ENCODE assay signal across 8 mouse cellular contexts in the genomic region with DNA sequence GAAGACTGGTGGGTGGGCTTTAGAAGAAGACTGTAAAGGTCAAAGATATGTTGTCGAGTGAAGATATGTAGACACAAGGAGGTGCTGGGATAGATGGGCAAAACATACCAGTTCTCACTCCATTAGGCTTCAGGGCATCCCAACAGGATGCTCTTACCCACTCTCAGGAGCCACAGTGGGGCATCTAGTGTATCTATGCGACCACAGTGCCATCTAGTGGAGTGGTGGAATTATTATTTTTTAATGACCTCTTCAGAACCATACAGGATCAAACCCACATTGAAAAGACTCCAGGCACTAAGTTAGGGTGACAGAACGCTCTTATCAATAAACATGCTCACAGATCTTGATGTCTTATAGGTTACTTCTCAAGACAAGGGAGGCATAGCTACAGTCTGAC.
DNase-seq lines count a peak whose midpoint lies in the region; ATAC-seq and TF ChIP-seq lines count a peak whose summit lies in the region.

No protein-coding gene starts in this region.

- H3K4me2 ChIP-seq in kidney, embryonic 15.5 days = no peak overlapping the region
- H3K4me2 ChIP-seq in lung, embryonic 16.5 days (ENCODE audit: low read depth, low read length) = no peak overlapping the region

- H3K27ac ChIP-seq in MEL (ENCODE audit: control insufficient read depth, low read depth, low read length) = no peak overlapping the region
- H3K27ac ChIP-seq in cerebellum, adult 2 months (ENCODE audit: insufficient read depth, low read length) = no peak overlapping the region
- 0 out of 2 replicates have a peak overlapping the region, but pooled peaks have one; percentile 76 for H3K27ac ChIP-seq in kidney, embryonic 15.5 days
- no peak overlapping the region for H3K27ac ChIP-seq in lung, embryonic 16.5 days (ENCODE audit: low read length)

- TF ChIP-seq RAD21 in MEL (IDR thresholded peaks at IDR 0.05; ENCODE audit: low read depth, low read length) = no peak; the same call in none of the 2 replicates

- no peak overlapping the region for H3K9ac ChIP-seq in MEL (ENCODE audit: control insufficient read depth, low read depth, low read length, poor library complexity, severe bottlenecking)
- H3K9ac ChIP-seq in kidney, embryonic 15.5 days = no peak overlapping the region
- H3K9ac ChIP-seq in lung, embryonic 16.5 days (ENCODE audit: low read length) = no peak overlapping the region

- WGBS in cerebellum, adult 2 months = 30% methylated on average over 3 of the region's 3 CpGs
- WGBS in kidney, embryonic 15.5 days = 44% methylated on average over 3 of the region's 3 CpGs
- WGBS in lung, embryonic 16.5 days = 27% methylated on average over 3 of the region's 3 CpGs

- peak; percentile 61 to 81 (median 65) for TF ChIP-seq CTCF in MEL (IDR thresholded peaks at IDR 0.05 in 2 of 3, conservative IDR thresholded peaks at IDR 0.05 in 1 of 3; ENCODE audit: control insufficient read depth in 1 of 3, insufficient read depth in 1 of 3, low read depth in 2 of 3, low read length in 3 of 3, poor library complexity in 1 of 3, severe bottlenecking in 1 of 3)
- peak; percentile 87 for TF ChIP-seq CTCF in cerebellum, adult 2 months (IDR thresholded peaks at IDR 0.05; ENCODE audit: borderline replicate concordance, insufficient read depth, low read depth, low read length)

- intact Hi-C loops in heart, postnatal 25 days (cut with DNase I) = loop anchor here (1.0 to 5.0 kb wide), 2 partner anchors 335 to 615 kb away; no protein-coding TSS in a partner anchor

- no peaks in the 10 kb centered on the region for H3K79me2 ChIP-seq in MEL (ENCODE audit: control insufficient read depth, insufficient read depth, low read length, poor library complexity)

- TF ChIP-seq EP300 in MEL (IDR thresholded peaks at IDR 0.05; ENCODE audit: low read depth in 1 of 2, low read length in 2 of 2) = no peak

- peak; percentile 44 for DNase-seq in heart, adult 8-10 months (ENCODE audit: low spot score)
- DNase-seq in heart, postnatal 25 days (ENCODE audit: low spot score) = no peak
- DNase-seq in MEL (ENCODE audit: low read depth, low spot score) = peak; percentile 77
- peak; percentile 73 to 77 for DNase-seq in cerebellum, adult 2 months
- peak; percentile 71 for DNase-seq in forelimb bud, embryonic 11.5 days (ENCODE audit: low read depth, low spot score)
- DNase-seq in splenic B cell, adult 2 months (ENCODE audit: low read depth, low spot score) = peak; percentile 40

- H3K4me3 ChIP-seq in MEL (ENCODE audit: control insufficient read depth in 1 of 2, insufficient read depth in 1 of 2, low read depth in 2 of 2, low read length in 2 of 2) = no peak overlapping the region
- H3K4me3 ChIP-seq in cerebellum, adult 2 months (replicated peaks; ENCODE audit: insufficient read depth, low read depth, low read length) = no peak overlapping the region
- no peak overlapping the region for H3K4me3 ChIP-seq in kidney, embryonic 15.5 days (replicated peaks)
- H3K4me3 ChIP-seq in lung, embryonic 16.5 days (ENCODE audit: low read length) = no peak overlapping the region

- H3K4me1 ChIP-seq in MEL (ENCODE audit: control insufficient read depth in 1 of 2, insufficient read depth in 2 of 2, low read length in 2 of 2) = no peaks in the 10 kb centered on the region
- H3K4me1 ChIP-seq in cerebellum, adult 2 months (ENCODE audit: control insufficient read depth, insufficient read depth, low read length) = peaks cover 3% of the 10 kb centered on the region; the same call in 1 of the 2 replicates
- H3K4me1 ChIP-seq in kidney, embryonic 15.5 days = peaks cover 40% of the 10 kb centered on the region
- H3K4me1 ChIP-seq in lung, embryonic 16.5 days (replicated peaks; ENCODE audit: control insufficient read depth, insufficient read depth, low read length) = no peaks in the 10 kb centered on the region

- ATAC-seq in kidney, embryonic 15.5 days (replicated peaks; ENCODE audit: low FRiP score) = no peak; the same call in 1 of the 2 replicates
- peak; percentile 66 for ATAC-seq in lung, embryonic 16.5 days (ENCODE audit: low read depth)

- no peaks in the 10 kb centered on the region for H3K36me3 ChIP-seq in MEL (ENCODE audit: control insufficient read depth in 1 of 2, insufficient read depth in 2 of 2, low read length in 2 of 2)
- H3K36me3 ChIP-seq in kidney, embryonic 15.5 days = no peaks in the 10 kb centered on the region
- no peaks in the 10 kb centered on the region for H3K36me3 ChIP-seq in lung, embryonic 16.5 days (ENCODE audit: control insufficient read depth, insufficient read depth, low read length)
- no peaks in the 10 kb centered on the region for H3K36me3 ChIP-seq in splenic B cell, adult 2 months (ENCODE audit: control insufficient read depth, insufficient read depth, low read length, poor library complexity, severe bottlenecking)

- no peak for TF ChIP-seq POLR2A in MEL (IDR thresholded peaks at IDR 0.05; ENCODE audit: control insufficient read depth in 1 of 2, insufficient read depth in 1 of 2, low read depth in 1 of 2, low read length in 2 of 2, poor library complexity in 1 of 2)
- TF ChIP-seq POLR2A in cerebellum, adult 2 months (IDR thresholded peaks at IDR 0.05; ENCODE audit: borderline replicate concordance, insufficient read depth, low read length) = no peak

- H3K27me3 ChIP-seq in MEL (ENCODE audit: control insufficient read depth in 1 of 2, insufficient read depth in 2 of 2, low read length in 2 of 2) = no peaks in the 10 kb centered on the region
- H3K27me3 ChIP-seq in cerebellum, adult 2 months (ENCODE audit: control insufficient read depth, insufficient read depth, low read length) = no peaks in the 10 kb centered on the region
- H3K27me3 ChIP-seq in kidney, embryonic 15.5 days = no peaks in the 10 kb centered on the region
- H3K27me3 ChIP-seq in lung, embryonic 16.5 days (ENCODE audit: control insufficient read depth, insufficient read depth, low read depth, low read length) = no peaks in the 10 kb centered on the region
- no peaks in the 10 kb centered on the region for H3K27me3 ChIP-seq in splenic B cell, adult 2 months (ENCODE audit: control insufficient read depth, insufficient read depth, low read length, poor library complexity, severe bottlenecking)

- no peaks in the 10 kb centered on the region for H3K9me3 ChIP-seq in MEL (replicated peaks; ENCODE audit: insufficient read depth, low read length)
- no peaks in the 10 kb centered on the region for H3K9me3 ChIP-seq in kidney, embryonic 15.5 days (replicated peaks)
- H3K9me3 ChIP-seq in lung, embryonic 16.5 days (ENCODE audit: control insufficient read depth, low read length) = no peaks in the 10 kb centered on the region

TF ChIP-seq in MEL, 35 proteins besides CTCF, POLR2A, EP300 and RAD21:
- TF ChIP-seq SMC3 (IDR thresholded peaks at IDR 0.05; ENCODE audit: low read depth, low read length) (peak; percentile 86), TBP (IDR thresholded peaks at IDR 0.05; ENCODE audit: low read depth, low read length) (no peak), RCOR1 (IDR thresholded peaks at IDR 0.05; ENCODE audit: low read depth, low read length) (no peak), MAFK (IDR thresholded peaks at IDR 0.05; ENCODE audit: borderline replicate concordance, low read depth, low read length) (no peak), ZC3H11A (IDR thresholded peaks at IDR 0.05; ENCODE audit: low read depth, low read length) (peak; percentile 92)
